8 mouse cellular contexts compared by ENCODE assay signal in the genomic region with DNA sequence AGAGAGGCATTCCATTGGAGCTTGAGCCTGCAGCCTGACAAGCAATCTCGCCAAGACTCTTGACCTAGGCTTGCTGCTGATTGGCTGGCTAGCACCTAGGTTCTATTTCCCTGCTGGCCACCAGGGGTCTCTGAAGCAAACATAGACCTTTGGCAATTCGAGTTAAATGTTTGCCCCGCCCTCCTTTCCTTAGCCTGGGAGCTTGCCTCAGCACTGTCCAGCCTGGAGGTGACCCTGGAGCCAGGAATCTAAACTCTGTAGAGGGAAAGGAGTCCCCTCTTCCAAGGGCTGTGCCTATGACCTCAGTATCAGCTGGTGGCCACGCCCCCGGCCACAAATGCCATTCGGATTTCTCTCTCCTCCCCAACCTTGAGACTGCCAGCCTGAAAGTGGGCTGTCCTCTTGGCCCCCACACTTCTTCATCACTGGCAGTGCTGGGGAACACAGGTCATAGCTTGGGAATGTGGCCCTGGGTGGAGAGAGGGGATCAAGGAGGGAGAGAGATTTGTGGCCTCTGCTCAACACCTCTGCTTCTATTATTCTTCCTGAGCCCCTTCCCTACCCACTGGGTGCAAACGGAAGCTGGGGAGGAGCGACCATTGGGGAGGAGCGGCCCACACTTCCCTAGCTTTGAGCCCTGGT. TPM values are rescaled to one million over a fixed set of nuclear protein-coding genes. Genes with fewer than 3 reads are reported as not detected.
DNase-seq lines count a peak whose midpoint lies in the region; ATAC-seq and TF ChIP-seq lines count a peak whose summit lies in the region.

No protein-coding gene starts in this region.

- no peaks in the 10 kb centered on the region for H3K36me3 ChIP-seq in forebrain, embryonic 11.5 days (ENCODE audit: control insufficient read depth, insufficient read depth, low read length)
- peaks cover 8% of the 10 kb centered on the region for H3K36me3 ChIP-seq in stomach, embryonic 15.5 days

- H3K4me2 ChIP-seq in forebrain, embryonic 11.5 days (ENCODE audit: low read depth, low read length, severe bottlenecking): no peak overlapping the region
- H3K4me2 ChIP-seq in stomach, embryonic 15.5 days: peak overlapping the region; percentile 50; the same call in 1 of the 2 replicates

- no peak for TF ChIP-seq POLR2A in brain, embryonic 14.5 days (IDR thresholded peaks at IDR 0.05; ENCODE audit: borderline replicate concordance, extremely low read depth, insufficient read depth, insufficient read length, poor library complexity, severe bottlenecking)

- H3K9ac ChIP-seq in forebrain, embryonic 11.5 days (ENCODE audit: low read length): no peak overlapping the region
- no peak overlapping the region for H3K9ac ChIP-seq in stomach, embryonic 15.5 days

- H3K27ac ChIP-seq in forebrain, embryonic 11.5 days (ENCODE audit: low read depth, low read length): no peak overlapping the region; the same call in 1 of the 2 replicates
- peak overlapping the region; percentile 81 for H3K27ac ChIP-seq in stomach, embryonic 15.5 days

- WGBS in forebrain, embryonic 11.5 days: 7% methylated on average over 9 of the region's 9 CpGs
- 11% methylated on average over 9 of the region's 9 CpGs for WGBS in stomach, embryonic 15.5 days

- ATAC-seq in forebrain, embryonic 11.5 days (replicated peaks; ENCODE audit: low FRiP score): peak; percentile 67
- peak; percentile 64 for ATAC-seq in megakaryocyte, adult 5-6 weeks (ENCODE audit: poor library complexity, severe bottlenecking)
- ATAC-seq in stomach, embryonic 15.5 days (ENCODE audit: insufficient read depth, low FRiP score, low read depth): peak; percentile 51; the same call in 1 of the 2 replicates

- no peak overlapping the region for H3K4me3 ChIP-seq in forebrain, embryonic 11.5 days (ENCODE audit: low read depth, low read length)
- H3K4me3 ChIP-seq in stomach, embryonic 15.5 days (replicated peaks): no peak overlapping the region

- H3K9me3 ChIP-seq in forebrain, embryonic 11.5 days (ENCODE audit: control insufficient read depth, low read length): no peaks in the 10 kb centered on the region
- H3K9me3 ChIP-seq in stomach, embryonic 15.5 days: no peaks in the 10 kb centered on the region

- peak; percentile 73 for TF ChIP-seq CTCF in brain, embryonic 14.5 days (IDR thresholded peaks at IDR 0.05; ENCODE audit: borderline replicate concordance, extremely low read depth, insufficient read depth, insufficient read length)

- peak; percentile 54 to 73 for DNase-seq in left cerebral cortex, postnatal 14 days (ENCODE audit: low spot score in 2 of 2)
- no peak for DNase-seq in left cerebral cortex, adult 18-20 months (ENCODE audit: low spot score in 2 of 2)
- DNase-seq in brain, embryonic 14.5 days (ENCODE audit: low read depth): peak; percentile 84
- peak; percentile 82 for DNase-seq in forebrain, embryonic 11.5 days (ENCODE audit: low spot score)
- DNase-seq in heart, postnatal 25 days (ENCODE audit: low spot score): peak; percentile 72
- peak; percentile 86 to 89 for DNase-seq in kidney, postnatal 36 days

- intact Hi-C loops in left cerebral cortex, postnatal 14 days (cut with DNase I): loop anchor here (10.0 kb wide), 1 partner anchor 54 kb away; no protein-coding TSS in a partner anchor
- intact Hi-C loops in heart, postnatal 25 days (cut with DNase I): no loop called here

- no peaks in the 10 kb centered on the region for H3K27me3 ChIP-seq in forebrain, embryonic 11.5 days (ENCODE audit: control insufficient read depth, insufficient read depth, low read length)
- H3K27me3 ChIP-seq in stomach, embryonic 15.5 days (replicated peaks): no peaks in the 10 kb centered on the region

- H3K4me1 ChIP-seq in forebrain, embryonic 11.5 days (replicated peaks; ENCODE audit: control insufficient read depth, insufficient read depth, low read length): peaks cover 16% of the 10 kb centered on the region
- peaks cover 22% of the 10 kb centered on the region for H3K4me1 ChIP-seq in stomach, embryonic 15.5 days

RNA-seq across cellular contexts. Expression of a gene that starts 23.8 kb away (rescaled TPM):
- total RNA-seq in left cerebral cortex, postnatal 14 days (2021): 100 to 1,000 TPM; 199 to 210 TPM
- 100 to 1,000 TPM; 181 to 191 TPM for total RNA-seq in left cerebral cortex, adult 18-20 months (2021)
- 49.2 and 56.1 TPM in 2 replicates for polyA plus RNA-seq in brain, embryonic 14.5 days (2012; rRNA removed)
- polyA plus RNA-seq in forebrain, embryonic 11.5 days (2014; fragmentation: Nextera tagmentation; extraction: Ambion mirVana): 14.1 and 16.0 TPM in 2 replicates
- 100 to 1,000 TPM; 141 to 144 TPM for total RNA-seq in heart, postnatal 25 days (2021)
- total RNA-seq in megakaryocyte, adult 5-6 weeks (2015): not detected in 2 replicates
- total RNA-seq in megakaryocyte, adult 5-6 weeks (2017): 0.11 TPM in 1 of 2 replicates, not detected in the other
- 45.2 and 49.1 TPM in 2 replicates for polyA plus RNA-seq in stomach, embryonic 15.5 days (2015; fragmentation: Nextera tagmentation; extraction: Ambion mirVana)

RNA-seq across cellular contexts. Expression of a gene that starts 36.8 kb away (rescaled TPM):
- total RNA-seq in left cerebral cortex, postnatal 14 days (2021): 10 to 100 TPM; 54.2 to 61.2 TPM
- total RNA-seq in left cerebral cortex, adult 18-20 months (2021): 10 to 100 TPM; 67.1 to 70.4 TPM
- 98.7 and 144 TPM in 2 replicates for polyA plus RNA-seq in brain, embryonic 14.5 days (2012; rRNA removed)
- 46.3 and 47.2 TPM in 2 replicates for polyA plus RNA-seq in forebrain, embryonic 11.5 days (2014; fragmentation: Nextera tagmentation; extraction: Ambion mirVana)
- total RNA-seq in heart, postnatal 25 days (2021): 10 to 100 TPM; 36.6 to 37.3 TPM
- 71.8 and 79.4 TPM in 2 replicates for total RNA-seq in megakaryocyte, adult 5-6 weeks (2015)
- total RNA-seq in megakaryocyte, adult 5-6 weeks (2017): 56.5 and 58.9 TPM in 2 replicates
- 103 TPM in 2 replicates for polyA plus RNA-seq in stomach, embryonic 15.5 days (2015; fragmentation: Nextera tagmentation; extraction: Ambion mirVana)

RNA-seq across cellular contexts. Expression of a gene that starts 38.8 kb away (rescaled TPM):
- total RNA-seq in left cerebral cortex, postnatal 14 days (2021): 1 to 10 TPM; 1.5 to 2.6 TPM
- under 1 TPM; 0.88 to 0.91 TPM for total RNA-seq in left cerebral cortex, adult 18-20 months (2021)
- polyA plus RNA-seq in brain, embryonic 14.5 days (2012; rRNA removed): 1.0 and 1.4 TPM in 2 replicates
- polyA plus RNA-seq in forebrain, embryonic 11.5 days (2014; fragmentation: Nextera tagmentation; extraction: Ambion mirVana): 0.86 and 1.5 TPM in 2 replicates
- 1,000 to 10,000 TPM; 1,261 to 1,294 TPM for total RNA-seq in heart, postnatal 25 days (2021)
- not detected in 2 replicates for total RNA-seq in megakaryocyte, adult 5-6 weeks (2015)
- total RNA-seq in megakaryocyte, adult 5-6 weeks (2017): not detected in 2 replicates
- polyA plus RNA-seq in stomach, embryonic 15.5 days (2015; fragmentation: Nextera tagmentation; extraction: Ambion mirVana): 92.1 and 93.2 TPM in 2 replicates

RNA-seq across cellular contexts. Expression of a gene that starts 51.4 kb away (rescaled TPM):
- 10 to 100 TPM; 14.9 to 17.7 TPM for total RNA-seq in left cerebral cortex, postnatal 14 days (2021)
- 10 to 100 TPM; 16.2 to 19.6 TPM for total RNA-seq in left cerebral cortex, adult 18-20 months (2021)
- polyA plus RNA-seq in brain, embryonic 14.5 days (2012; rRNA removed): 23.3 and 41.3 TPM in 2 replicates
- 0.61 TPM in 2 replicates for polyA plus RNA-seq in forebrain, embryonic 11.5 days (2014; fragmentation: Nextera tagmentation; extraction: Ambion mirVana)
- not detected for total RNA-seq in heart, postnatal 25 days (2021)
- not detected in 2 replicates for total RNA-seq in megakaryocyte, adult 5-6 weeks (2015)
- total RNA-seq in megakaryocyte, adult 5-6 weeks (2017): not detected in 2 replicates
- polyA plus RNA-seq in stomach, embryonic 15.5 days (2015; fragmentation: Nextera tagmentation; extraction: Ambion mirVana): 2.0 and 2.1 TPM in 2 replicates

Comparison
In these comparisons a context has a peak if more than half of its experiments do, and no peak if none do; other contexts are left out.
1. DNase-seq: peak in left cerebral cortex, postnatal 14 days (2 of 2), brain, embryonic 14.5 days (single experiment), forebrain, embryonic 11.5 days (single experiment), heart, postnatal 25 days (single experiment) and kidney, postnatal 36 days (2 of 2); none in left cerebral cortex, adult 18-20 months (0 of 2).
2. RNA of a gene that starts 23.8 kb away (total RNA-seq): 199 to 210 TPM in left cerebral cortex, postnatal 14 days, 181 to 191 TPM in left cerebral cortex, adult 18-20 months and 141 to 144 TPM in heart, postnatal 25 days; 0.11 TPM in megakaryocyte, adult 5-6 weeks; every median in the first group is over 100 times any median in the second.
3. RNA of a gene that starts 38.8 kb away (total RNA-seq): 1,261 to 1,294 TPM in heart, postnatal 25 days; 1.5 to 2.6 TPM in left cerebral cortex, postnatal 14 days, 0.88 to 0.91 TPM in left cerebral cortex, adult 18-20 months and not detected in megakaryocyte, adult 5-6 weeks; every median in the first group is over 100 times any median in the second.
4. Peak in every context shown above with its lines, with median percentiles within 50 percentile points of each other: ATAC-seq.